Mouse (Mus musculus) liver, embryonic 13.5 days (tissue): ENCODE measurements at regions not wholly inside any gene's neighbourhood (a gene's known extent, or its start where the extent isn't known, plus 50 kb on each side); places are given as distances from the start of the nearest gene placed in this dataset.

Experiments
- ATAC-seq: fragments of 200-750 bp; cut with Nextera tagmentation; 2 replicates; pipeline ENCODE4 v1.8.0; 2017; ENCODE audit warnings: low read depth, mild to moderate bottlenecking, moderate number of reproducible peaks, moderate library complexity
- DNase-seq: peaks from one replicate; pipeline ENCODE4 v3.0.0; 2022
- H3K27ac ChIP-seq: fragments of 300-500 bp; sonication (generic); 2 replicates; pipeline ENCODE4 v1.5.1; 2015; ENCODE audit warnings: moderate library complexity, mild to moderate bottlenecking, inconsistent platforms
- H3K27me3 ChIP-seq: fragments of 300-500 bp; sonication (generic); 2 replicates; pipeline ENCODE4 v1.6.1; 2015; ENCODE audit warnings: mild to moderate bottlenecking, inconsistent platforms
- H3K36me3 ChIP-seq: fragments of 300-500 bp; sonication (generic); 2 replicates; pipeline ENCODE4 v1.6.1; 2015; ENCODE audit warnings: mild to moderate bottlenecking, inconsistent platforms
- H3K4me1 ChIP-seq: fragments of 300-500 bp; sonication (generic); replicated peaks from 2 replicates; pipeline ENCODE4 v1.6.1; 2015; ENCODE audit warnings: inconsistent platforms
- H3K4me2 ChIP-seq: fragments of 300-500 bp; sonication (generic); 2 replicates; pipeline ENCODE4 v1.6.1; 2015; ENCODE audit warnings: inconsistent platforms, mild to moderate bottlenecking, moderate library complexity
- H3K4me3 ChIP-seq: fragments of 300-500 bp; sonication (generic); replicated peaks from 2 replicates; pipeline ENCODE4 v1.5.1; 2015; ENCODE audit warnings: mild to moderate bottlenecking, inconsistent platforms
- H3K9ac ChIP-seq: fragments of 300-500 bp; sonication (generic); 2 replicates; pipeline ENCODE4 v1.6.1; 2015; ENCODE audit warnings: mild to moderate bottlenecking, inconsistent platforms
- H3K9me3 ChIP-seq: fragments of 300-500 bp; sonication (generic); replicated peaks from 2 replicates; pipeline ENCODE4 v1.6.1; 2016; ENCODE audit warnings: inconsistent platforms
- WGBS: fragments of 180-500 bp; shearing (Covaris S2); methylation state at CpG from one replicate; pipeline ENCODE4 v1.1.7; 2015; ENCODE audit not compliant: insufficient replicate concordance; 5-methylcytosine and 5-hydroxymethylcytosine counted together

DNA sequence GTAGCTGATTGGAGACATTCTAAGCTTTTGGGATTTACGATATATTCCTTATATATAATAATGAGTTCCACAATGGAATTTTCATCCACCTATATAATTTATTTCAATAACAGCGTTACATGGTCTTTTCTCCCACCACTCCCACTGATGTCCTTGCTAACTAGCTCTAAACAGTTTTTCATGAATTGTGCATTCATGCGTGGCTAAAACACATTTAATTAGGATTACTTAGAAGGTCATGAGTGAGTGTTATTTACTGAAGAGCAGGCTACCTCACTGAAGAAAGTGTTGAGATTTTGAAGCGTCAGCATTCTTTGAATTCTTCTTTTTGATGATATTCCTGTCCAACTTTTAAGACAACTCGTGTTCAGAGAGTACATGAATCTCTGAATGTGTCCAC is 245.1 kb upstream of the Kcnj16 start:
- Histone ChIP-seq H3K36me3 (no peaks in the 10 kb centered on the region), H3K4me2 (no peak overlapping the region), H3K4me3 (no peak overlapping the region), H3K9ac (no peak overlapping the region), H3K27ac (no peak overlapping the region), H3K27me3 (no peaks in the 10 kb centered on the region), H3K9me3 (no peaks in the 10 kb centered on the region), H3K4me1 (no peaks in the 10 kb centered on the region)
- no peak for ATAC-seq
- 61% methylated on average over 5 of the region's 5 CpGs for WGBS
- no peak for DNase-seq

DNA sequence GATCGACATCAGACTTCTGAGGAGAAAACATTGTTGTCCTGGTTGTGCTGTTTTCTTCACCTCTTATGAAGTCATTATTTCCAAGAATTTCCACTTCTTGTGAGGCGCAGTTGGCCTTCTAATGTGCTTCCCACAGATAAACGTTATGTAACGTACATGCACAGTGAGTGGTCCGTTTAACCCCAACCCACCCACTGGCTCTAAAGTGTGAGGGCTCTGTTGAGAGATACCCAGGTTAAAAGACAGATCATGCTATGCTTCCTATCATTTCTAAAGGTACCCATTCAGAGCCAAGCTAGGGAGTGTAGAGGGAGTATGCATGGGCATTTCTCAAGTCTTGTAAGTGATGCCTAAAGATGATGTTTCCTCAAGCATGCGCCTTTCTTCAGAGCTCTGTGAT is 243.9 kb upstream of the Kcnj16 start:
- no peaks in the 10 kb centered on the region for H3K4me1 ChIP-seq
- H3K4me2 ChIP-seq: no peak overlapping the region
- WGBS: 45% methylated on average over 6 of the region's 6 CpGs
- ATAC-seq (0 out of 2 replicates have a peak, but pooled peaks have one; percentile 39), DNase-seq (peak; percentile 1)
- no peaks in the 10 kb centered on the region for H3K27me3 ChIP-seq
- no peak overlapping the region for H3K4me3 ChIP-seq
- no peaks in the 10 kb centered on the region for H3K9me3 ChIP-seq
- no peak overlapping the region for H3K9ac ChIP-seq
- H3K27ac ChIP-seq: no peak overlapping the region
- H3K36me3 ChIP-seq: no peaks in the 10 kb centered on the region

DNA sequence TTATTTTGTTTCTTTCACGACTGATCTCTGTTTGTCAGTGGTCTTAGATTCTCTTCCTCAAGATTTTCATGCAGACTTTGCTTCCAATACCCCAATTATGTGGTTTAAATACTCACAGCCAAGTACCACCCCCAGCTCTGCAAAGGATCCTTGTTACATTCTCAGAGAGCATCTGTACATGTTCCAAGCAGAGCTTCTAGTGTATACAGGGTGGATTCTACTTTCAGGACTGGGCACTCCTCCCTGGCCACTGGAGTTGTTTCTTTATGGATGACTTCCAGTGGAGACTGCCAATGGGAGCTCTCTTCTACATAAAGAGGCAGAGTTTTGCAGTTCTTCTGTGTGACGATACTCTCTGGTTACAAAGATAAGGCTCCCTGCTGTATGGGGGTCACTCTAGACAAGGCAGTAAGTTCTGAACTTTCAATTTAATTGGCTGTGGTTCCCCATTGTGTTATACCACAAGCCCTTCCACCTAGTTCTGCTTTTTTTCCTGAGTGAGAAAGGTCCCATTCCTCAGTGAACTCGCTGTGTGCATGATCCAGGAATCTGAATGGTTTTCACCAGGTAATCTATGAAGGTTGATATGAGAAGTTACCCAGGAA is 240.4 kb upstream of the Kcnj16 start:
- Histone ChIP-seq H3K36me3 (no peaks in the 10 kb centered on the region), H3K4me2 (no peak overlapping the region), H3K4me3 (no peak overlapping the region), H3K9ac (no peak overlapping the region), H3K9me3 (no peaks in the 10 kb centered on the region), H3K4me1 (no peaks in the 10 kb centered on the region), H3K27ac (no peak overlapping the region), H3K27me3 (no peaks in the 10 kb centered on the region)
- ATAC-seq: peak; percentile 60
- WGBS: 32% methylated on average over 3 of the region's 3 CpGs
- no peak for DNase-seq

DNA sequence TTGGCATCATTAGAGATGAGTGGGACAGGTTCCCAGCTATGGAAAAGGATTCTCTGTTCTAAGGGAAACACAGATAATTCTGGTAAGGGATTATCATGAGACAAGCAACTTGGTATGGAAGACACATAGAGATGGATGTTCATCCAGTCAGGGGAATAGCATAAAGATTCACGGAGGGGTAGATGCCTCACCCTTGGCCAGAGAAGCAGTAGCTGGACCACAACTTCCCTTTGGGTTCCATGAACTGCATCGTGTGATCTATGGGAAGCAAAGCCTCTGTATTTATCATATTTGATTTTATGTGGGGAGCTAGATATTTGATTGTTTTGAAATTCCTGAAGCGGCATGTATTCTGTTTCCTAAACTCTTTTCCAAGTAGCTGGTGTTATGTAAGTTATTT is 236.3 kb upstream of the Kcnj16 start:
- no peak overlapping the region for H3K4me3 ChIP-seq
- WGBS: 50% methylated on average over 3 of the region's 3 CpGs
- DNase-seq (no peak), ATAC-seq (no peak)
- no peaks in the 10 kb centered on the region for H3K9me3 ChIP-seq
- H3K9ac ChIP-seq: no peak overlapping the region
- H3K27me3 ChIP-seq: no peaks in the 10 kb centered on the region
- H3K27ac ChIP-seq: no peak overlapping the region
- H3K4me1 ChIP-seq: no peaks in the 10 kb centered on the region
- H3K4me2 ChIP-seq: no peak overlapping the region
- H3K36me3 ChIP-seq: no peaks in the 10 kb centered on the region

DNA sequence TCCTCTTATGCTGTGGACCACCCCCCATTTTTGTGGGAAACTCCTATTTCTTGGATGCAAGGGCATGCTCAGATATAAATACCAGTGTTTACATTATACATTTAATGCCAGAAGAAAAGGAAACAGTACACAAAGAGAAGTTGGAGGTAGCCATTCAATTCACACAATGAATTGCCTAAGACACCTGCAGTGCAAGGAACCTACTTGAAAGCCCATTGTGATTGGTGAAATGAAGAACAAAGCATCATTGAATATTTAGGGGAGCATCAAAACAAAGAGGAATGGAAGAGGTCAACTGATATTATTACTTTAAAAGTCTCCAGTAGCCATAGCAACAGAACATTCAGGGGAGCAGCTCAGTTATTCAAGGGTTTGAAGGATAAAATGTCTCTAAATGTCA is 193.7 kb upstream of the Kcnj16 start:
- no peak for DNase-seq
- ATAC-seq: no peak
- no peaks in the 10 kb centered on the region for H3K4me1 ChIP-seq
- H3K27ac ChIP-seq: no peak overlapping the region
- no peak overlapping the region for H3K4me3 ChIP-seq
- no peak overlapping the region for H3K9ac ChIP-seq
- H3K27me3 ChIP-seq: no peaks in the 10 kb centered on the region
- no peaks in the 10 kb centered on the region for H3K36me3 ChIP-seq
- no peaks in the 10 kb centered on the region for H3K9me3 ChIP-seq
- no peak overlapping the region for H3K4me2 ChIP-seq

DNA sequence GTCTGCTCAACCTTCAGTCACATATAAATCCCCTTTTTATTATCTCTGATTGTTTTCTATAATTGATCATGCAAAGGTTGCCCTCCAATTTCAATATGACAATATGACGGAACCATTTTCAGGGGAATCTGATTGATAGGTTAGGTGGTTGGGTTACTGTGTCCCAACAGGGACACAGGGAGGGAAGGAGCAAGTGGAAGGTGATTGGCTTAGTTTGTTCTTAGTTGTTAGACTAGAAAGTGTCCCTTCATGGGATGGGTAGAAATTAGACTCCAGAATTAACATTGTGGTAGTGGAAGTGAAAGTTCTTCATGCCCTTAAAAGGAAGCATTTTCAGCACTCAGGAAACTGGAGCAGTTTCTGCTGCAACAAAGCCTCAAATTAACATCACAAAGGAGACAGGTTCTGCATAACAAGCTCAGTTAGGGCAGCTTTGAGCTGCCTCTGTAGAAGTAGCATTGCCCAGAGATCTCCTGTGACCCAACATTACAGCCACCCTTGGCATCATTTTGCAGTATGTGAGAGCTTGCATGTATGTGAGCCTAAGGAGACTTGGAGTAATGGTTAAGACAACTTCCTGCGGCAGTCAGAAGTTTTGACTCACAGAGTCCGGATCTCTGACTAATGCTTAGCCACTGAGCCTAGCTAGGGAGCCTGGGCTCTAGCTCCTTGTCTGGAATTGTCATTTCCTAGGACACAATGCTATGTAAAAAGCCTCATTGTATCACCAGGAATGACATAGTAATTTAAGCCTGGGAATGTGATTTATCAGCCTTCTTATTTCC is 186.1 kb upstream of the Kcnj16 start:
- Histone ChIP-seq H3K4me3 (no peak overlapping the region), H3K9ac (no peak overlapping the region), H3K27ac (no peak overlapping the region), H3K36me3 (no peaks in the 10 kb centered on the region), H3K27me3 (no peaks in the 10 kb centered on the region), H3K4me2 (no peak overlapping the region), H3K9me3 (no peaks in the 10 kb centered on the region), H3K4me1 (no peaks in the 10 kb centered on the region)
- ATAC-seq (no peak), DNase-seq (no peak)
- WGBS: 42% methylated on average over 3 of the region's 3 CpGs

DNA sequence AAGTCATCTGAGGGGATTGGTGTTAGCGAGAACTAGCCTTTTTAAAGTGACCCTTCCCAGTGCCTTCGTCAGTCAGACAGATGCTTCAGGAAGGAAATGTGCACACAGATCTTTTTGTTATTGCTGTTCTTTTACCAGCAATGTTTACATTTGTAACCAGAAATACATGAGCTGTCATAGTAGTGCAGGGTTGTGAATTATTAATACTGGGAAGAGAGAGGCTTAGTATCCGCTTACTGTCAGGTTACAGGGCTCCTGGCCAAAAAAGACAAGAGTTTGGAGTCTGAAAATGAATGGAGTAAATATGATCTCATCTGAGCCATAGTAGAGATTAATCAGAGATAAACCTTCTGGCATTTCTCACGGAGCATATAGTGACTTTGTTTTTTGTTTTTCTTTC is 178.3 kb upstream of the Kcnj16 start:
- Histone ChIP-seq H3K4me2 (no peak overlapping the region), H3K9ac (no peak overlapping the region), H3K4me3 (no peak overlapping the region), H3K36me3 (no peaks in the 10 kb centered on the region), H3K27ac (no peak overlapping the region), H3K27me3 (no peaks in the 10 kb centered on the region), H3K4me1 (no peaks in the 10 kb centered on the region), H3K9me3 (no peaks in the 10 kb centered on the region)
- no peak for DNase-seq
- 52% methylated on average over 4 of the region's 4 CpGs for WGBS
- no peak for ATAC-seq

DNA sequence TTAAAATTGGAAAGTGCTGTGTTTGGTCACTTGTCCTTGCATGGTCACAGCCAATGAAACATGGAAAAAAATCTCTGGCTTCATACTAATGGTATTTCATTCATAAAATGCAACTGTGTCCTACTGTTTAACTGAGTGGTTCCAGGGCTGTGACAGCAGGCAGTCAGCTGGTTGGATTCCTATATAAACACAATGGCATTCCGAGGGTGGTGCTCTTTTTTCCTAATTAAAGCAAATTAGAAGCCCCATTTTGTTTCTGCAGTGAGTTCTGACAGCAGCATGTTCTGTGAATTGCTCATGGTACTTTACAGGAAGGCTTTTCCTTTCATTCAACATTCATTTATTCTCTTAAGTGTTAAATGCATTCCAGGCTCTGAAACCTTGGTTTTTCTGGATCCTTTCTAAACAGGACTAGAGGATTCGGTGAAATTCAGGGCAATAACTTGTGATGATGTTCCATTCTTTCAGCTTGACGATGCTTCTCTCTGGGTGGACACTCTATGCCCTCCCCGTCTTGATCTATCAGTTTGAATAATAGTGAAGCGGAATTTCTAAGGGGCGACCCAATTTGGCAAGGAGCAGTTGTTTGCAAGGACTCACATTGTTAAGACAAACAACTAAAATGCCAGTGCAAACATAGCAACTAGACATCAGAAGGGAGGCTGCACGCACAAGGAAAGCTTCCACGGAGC is 167.8 kb upstream of the Kcnj16 start:
- no peak overlapping the region for H3K9ac ChIP-seq
- DNase-seq (no peak), ATAC-seq (no peak)
- no peaks in the 10 kb centered on the region for H3K27me3 ChIP-seq
- 64% methylated on average over 8 of the region's 8 CpGs for WGBS
- H3K36me3 ChIP-seq: no peaks in the 10 kb centered on the region
- no peak overlapping the region for H3K4me3 ChIP-seq
- H3K9me3 ChIP-seq: no peaks in the 10 kb centered on the region
- H3K27ac ChIP-seq: no peak overlapping the region
- H3K4me1 ChIP-seq: no peaks in the 10 kb centered on the region
- H3K4me2 ChIP-seq: no peak overlapping the region

DNA sequence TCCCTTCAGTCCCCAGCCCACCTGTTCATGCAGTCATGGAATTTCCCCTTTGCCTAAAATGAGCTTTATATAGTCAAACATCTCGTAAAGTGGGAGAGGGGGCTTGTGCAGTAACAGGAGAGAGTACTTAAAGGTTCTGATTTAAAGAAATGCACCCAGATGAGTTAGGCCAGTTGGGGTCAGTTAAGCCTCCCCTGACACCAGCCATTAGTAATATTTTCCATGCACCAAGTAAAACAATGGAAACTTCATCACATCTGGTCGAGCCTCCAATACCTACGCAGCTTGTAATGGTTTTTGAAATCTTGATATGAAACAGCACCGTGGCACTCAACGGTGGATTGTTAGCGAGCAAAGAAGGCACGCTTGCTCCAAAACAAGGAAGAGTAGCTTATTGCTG is 165.8 kb upstream of the Kcnj16 start:
- no peaks in the 10 kb centered on the region for H3K4me1 ChIP-seq
- 74% methylated on average over 7 of the region's 7 CpGs for WGBS

DNA sequence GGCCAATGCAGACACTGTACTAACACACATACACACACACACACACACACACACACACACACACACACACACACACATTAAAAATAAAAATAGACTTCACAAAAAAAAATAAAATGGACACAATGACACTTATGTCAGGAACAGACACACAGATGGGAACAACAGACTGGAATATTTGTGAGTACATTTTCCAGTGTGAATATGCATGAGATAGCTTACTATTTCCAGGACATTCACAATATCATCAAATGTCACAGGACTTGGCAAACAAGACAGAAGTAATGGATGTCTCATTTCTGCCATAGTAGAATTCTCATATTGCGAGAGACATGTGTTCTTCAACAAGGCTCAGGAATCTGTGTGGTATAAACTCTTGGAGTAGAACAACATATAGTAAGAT is 163.8 kb upstream of the Kcnj16 start:
- Histone ChIP-seq H3K36me3 (no peaks in the 10 kb centered on the region), H3K4me2 (no peak overlapping the region), H3K9ac (no peak overlapping the region), H3K4me1 (no peaks in the 10 kb centered on the region), H3K9me3 (no peaks in the 10 kb centered on the region), H3K4me3 (no peak overlapping the region), H3K27me3 (no peaks in the 10 kb centered on the region), H3K27ac (no peak overlapping the region)
- 65% methylated on average over 1 of the region's 1 CpGs for WGBS
- no peak for DNase-seq
- ATAC-seq: no peak

More for the DNA sequence above, 165.8 kb upstream of the Kcnj16 start:
- H3K4me3 ChIP-seq: no peak overlapping the region
- H3K9ac ChIP-seq: no peak overlapping the region
- no peaks in the 10 kb centered on the region for H3K9me3 ChIP-seq
- no peak overlapping the region for H3K4me2 ChIP-seq
- no peaks in the 10 kb centered on the region for H3K36me3 ChIP-seq
- H3K27me3 ChIP-seq: no peaks in the 10 kb centered on the region
- ATAC-seq (no peak), DNase-seq (no peak)
- H3K27ac ChIP-seq: no peak overlapping the region

DNA sequence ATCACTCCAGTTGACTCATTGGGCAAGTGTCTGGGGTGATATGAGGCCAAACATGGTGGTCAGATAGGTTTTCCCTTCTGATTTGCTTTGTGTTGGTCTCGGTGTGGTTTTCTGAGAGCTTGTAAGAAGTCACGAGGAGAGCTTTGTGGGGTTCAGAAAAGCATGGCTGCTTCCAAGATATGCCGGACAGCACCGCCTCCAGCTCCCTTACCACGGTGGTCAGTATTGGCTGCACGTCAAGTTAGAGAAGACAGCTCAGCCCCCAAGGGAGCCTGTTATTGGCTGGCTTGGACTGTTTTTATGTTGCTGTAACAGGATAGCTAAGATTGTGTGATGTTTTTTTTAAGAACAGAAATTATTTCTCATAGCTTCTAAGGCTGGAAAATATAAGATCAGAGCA is 154.7 kb upstream of the Kcnj16 start:
- no peaks in the 10 kb centered on the region for H3K4me1 ChIP-seq
- WGBS: 71% methylated on average over 6 of the region's 6 CpGs
- H3K36me3 ChIP-seq: no peaks in the 10 kb centered on the region
- H3K27ac ChIP-seq: no peak overlapping the region
- ATAC-seq (no peak), DNase-seq (no peak)
- no peak overlapping the region for H3K4me2 ChIP-seq
- no peak overlapping the region for H3K4me3 ChIP-seq
- H3K9ac ChIP-seq: no peak overlapping the region
- no peaks in the 10 kb centered on the region for H3K9me3 ChIP-seq
- H3K27me3 ChIP-seq: no peaks in the 10 kb centered on the region

DNA sequence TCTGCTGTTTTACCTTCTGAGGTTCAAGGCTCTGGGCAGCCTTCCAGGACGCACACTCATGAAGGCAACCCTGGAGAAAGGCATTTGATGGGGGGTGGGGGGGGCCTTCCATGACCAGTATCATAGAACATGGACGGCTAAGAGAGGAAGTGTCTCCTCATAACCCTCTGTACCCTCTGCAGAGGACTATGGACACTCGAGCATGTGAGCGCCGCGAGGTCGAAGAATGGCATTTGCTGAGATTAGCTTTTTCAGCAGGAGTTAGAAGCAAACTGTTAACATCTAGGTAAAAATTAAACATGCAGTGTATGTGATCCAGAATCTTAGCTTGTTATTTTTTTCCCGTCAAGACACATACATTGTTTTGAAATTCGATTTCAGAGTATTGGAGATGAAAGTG is 153.1 kb upstream of the Kcnj16 start:
- Histone ChIP-seq H3K36me3 (no peaks in the 10 kb centered on the region), H3K9ac (no peak overlapping the region), H3K4me1 (no peaks in the 10 kb centered on the region), H3K27ac (no peak overlapping the region), H3K4me2 (no peak overlapping the region), H3K4me3 (no peak overlapping the region), H3K9me3 (no peaks in the 10 kb centered on the region), H3K27me3 (no peaks in the 10 kb centered on the region)
- no peak for DNase-seq
- ATAC-seq: no peak
- 78% methylated on average over 9 of the region's 9 CpGs for WGBS
